Mouse (Mus musculus) stomach, postnatal 0 days (tissue): ENCODE measurements around the gene Plvap. TPM values are rescaled to one million over a fixed set of nuclear protein-coding genes. Genes with fewer than 3 reads are reported as not detected.

Experiments used
- ATAC-seq: fragments of 200-750 bp; cut with Nextera tagmentation; 2 replicates; pipeline ENCODE4 v1.8.0; 2017; ENCODE audit not compliant: low FRiP score, low TSS enrichment
- DNase-seq: peaks from one replicate; pipeline ENCODE4 v3.0.0-alpha.2; 2016; ENCODE audit warnings: low spot score
- H3K27ac ChIP-seq: fragments of 300-500 bp; sonication (generic); replicated peaks from 2 replicates; pipeline ENCODE4 v1.5.1; 2014; ENCODE audit warnings: mild to moderate bottlenecking, control low read depth
- H3K27me3 ChIP-seq: fragments of 300-500 bp; sonication (generic); 2 replicates; pipeline ENCODE4 v1.6.1; 2014; ENCODE audit warnings: low read length; ENCODE audit not compliant: control insufficient read depth, insufficient read depth
- H3K36me3 ChIP-seq: fragments of 300-500 bp; sonication (generic); 2 replicates; pipeline ENCODE4 v1.6.1; 2014; ENCODE audit warnings: low read length, mixed read lengths; ENCODE audit not compliant: control insufficient read depth, insufficient read depth
- H3K4me1 ChIP-seq: fragments of 300-500 bp; sonication (generic); replicated peaks from 2 replicates; pipeline ENCODE4 v1.6.1; 2014; ENCODE audit warnings: antibody characterized with exemption; ENCODE audit not compliant: control insufficient read depth, insufficient read depth
- H3K4me2 ChIP-seq: fragments of 300-500 bp; sonication (generic); replicated peaks from 2 replicates; pipeline ENCODE4 v1.6.1; 2014; ENCODE audit warnings: low read depth, mild to moderate bottlenecking, control low read depth, moderate library complexity
- H3K4me3 ChIP-seq: fragments of 300-500 bp; sonication (generic); 2 replicates; pipeline ENCODE4 v1.5.1; 2014; ENCODE audit warnings: low read depth, low read length, control low read depth
- H3K9ac ChIP-seq: fragments of 300-500 bp; sonication (generic); 2 replicates; pipeline ENCODE4 v1.6.1; 2014; ENCODE audit warnings: mild to moderate bottlenecking, low read length, control low read depth, mixed read lengths
- H3K9me3 ChIP-seq: fragments of 300-500 bp; sonication (generic); 2 replicates; pipeline ENCODE4 v1.6.1; 2016; ENCODE audit warnings: low read length; ENCODE audit not compliant: control insufficient read depth
- CTCF ChIP-seq: IDR thresholded peaks from 2 replicates; pipeline ENCODE4 v1.5.1; 2016; ENCODE audit warnings: antibody characterized with exemption, low read depth, mild to moderate bottlenecking, moderate library complexity
- EP300 ChIP-seq: optimal IDR thresholded peaks from 2 replicates; pipeline ENCODE3; 2016; ENCODE audit warnings: antibody characterized with exemption
- WGBS: fragments of 180-500 bp; shearing (Covaris S2); extraction: QIAGEN DNeasy Blood & Tissue Kit; methylation state at CpG from one replicate; pipeline ENCODE4 v1.1.7; 2014; 5-methylcytosine and 5-hydroxymethylcytosine counted together
- polyA plus RNA-seq: library from polyadenylated mRNA; unstranded; fragments of >200 nt; fragmentation: Nextera tagmentation; extraction: Ambion mirVana; gene quantifications from 2 replicates; pipeline ENCODE4 v1.2.1, GENCODE M21; 2015

Gene Plvap
- polyA plus RNA-seq, 1 experiment from 2014 or later: 56.3 TPM

DNA sequence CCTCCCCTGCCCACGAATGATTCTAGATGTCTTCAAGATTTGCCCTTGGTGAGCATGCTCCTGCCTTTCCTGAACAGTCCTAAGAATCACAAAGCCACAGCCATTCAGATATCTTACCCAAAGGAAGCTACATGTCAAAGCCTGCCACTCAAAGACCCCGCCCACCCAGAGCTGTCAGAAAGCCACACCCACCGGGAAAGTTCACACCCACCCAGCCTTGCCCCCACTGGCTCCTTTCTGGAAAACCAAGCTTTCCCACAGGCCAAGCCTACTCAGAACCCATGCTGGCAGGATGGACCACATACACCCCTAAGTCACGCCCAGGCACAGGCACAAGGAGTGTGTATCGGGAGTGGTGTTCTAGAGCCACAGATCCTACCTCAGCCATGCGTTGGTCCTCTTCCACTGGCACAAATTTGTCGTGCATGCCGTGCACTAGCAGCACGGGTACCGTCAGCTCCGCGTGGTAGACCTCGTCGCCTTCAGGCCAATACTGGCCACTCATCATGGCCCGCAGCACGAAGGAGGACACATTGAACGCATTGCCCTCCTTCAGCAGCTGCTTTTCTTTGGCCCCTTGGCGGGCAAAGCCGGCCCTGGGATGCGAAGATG, 53.8 kb downstream of the Plvap start:
- no peaks in the 10 kb centered on the region for H3K27me3 ChIP-seq
- no peaks in the 10 kb centered on the region for H3K9me3 ChIP-seq
- H3K4me2 ChIP-seq: no peak overlapping the region
- TF ChIP-seq CTCF (no peak), EP300 (no peak)
- no peak for DNase-seq
- 78% methylated on average over 20 of the region's 20 CpGs for WGBS
- H3K4me1 ChIP-seq: peaks cover 4% of the 10 kb centered on the region; the same call in 1 of the 2 replicates
- no peak for ATAC-seq
- no peak overlapping the region for H3K9ac ChIP-seq
- peaks cover 5% of the 10 kb centered on the region; the same call in 1 of the 2 replicates for H3K36me3 ChIP-seq
- no peak overlapping the region for H3K4me3 ChIP-seq
- no peak overlapping the region for H3K27ac ChIP-seq

DNA sequence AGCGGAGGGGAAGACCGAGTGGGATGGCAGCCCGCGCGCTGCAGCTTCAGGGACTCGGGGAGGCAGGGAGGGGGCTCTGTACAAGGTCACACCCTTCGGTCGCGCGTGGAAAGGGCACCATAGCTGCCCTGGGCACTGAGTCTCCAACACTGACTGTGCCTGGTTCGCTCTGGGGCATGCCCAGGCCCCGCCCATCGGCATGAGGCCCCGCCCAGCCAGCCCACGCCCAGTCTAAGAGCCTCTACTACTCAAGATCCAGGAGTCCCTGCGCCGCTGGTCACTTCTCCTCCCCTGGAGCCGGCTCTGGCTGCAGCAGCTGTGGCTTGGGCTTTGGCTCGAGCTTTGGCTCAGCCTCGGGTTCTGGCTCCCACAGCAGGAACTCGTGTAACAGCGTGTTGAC, 54.6 kb downstream of the Plvap start:
- Histone ChIP-seq H3K4me3 (no peak overlapping the region), H3K4me2 (no peak overlapping the region), H3K9me3 (no peaks in the 10 kb centered on the region), H3K9ac (no peak overlapping the region), H3K36me3 (peaks cover 5% of the 10 kb centered on the region; the same call in 1 of the 2 replicates), H3K27me3 (no peaks in the 10 kb centered on the region), H3K4me1 (no peaks in the 10 kb centered on the region), H3K27ac (no peak overlapping the region)
- TF ChIP-seq CTCF: no peak
- no peak for TF ChIP-seq EP300
- peak; percentile 58 for DNase-seq
- ATAC-seq: peak; percentile 66; the same call in 1 of the 2 replicates
- 47% methylated on average over 21 of the region's 22 CpGs for WGBS

DNA sequence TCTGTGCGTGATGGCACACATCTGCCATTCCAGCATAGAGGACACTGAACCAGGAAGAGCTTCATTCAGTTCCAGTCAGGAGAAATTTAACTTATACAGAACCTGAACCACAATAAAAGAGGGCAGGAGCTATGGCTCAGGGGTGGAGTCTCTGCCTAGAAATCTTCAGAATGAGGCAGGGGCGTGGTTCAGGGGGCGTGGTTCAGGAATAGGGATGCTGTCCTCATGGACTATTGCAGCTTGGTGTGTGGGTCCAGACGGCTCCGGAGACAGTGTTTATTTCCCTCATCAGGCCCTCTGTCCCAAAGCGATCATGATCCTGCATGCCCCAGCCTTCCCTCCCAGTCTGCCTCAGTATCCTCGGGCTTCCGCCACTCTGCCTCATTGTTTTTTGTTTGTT, 56.9 kb downstream of the Plvap start:
- Histone ChIP-seq H3K36me3 (no peaks in the 10 kb centered on the region), H3K4me2 (no peak overlapping the region), H3K27ac (no peak overlapping the region), H3K9ac (no peak overlapping the region), H3K4me1 (no peaks in the 10 kb centered on the region), H3K4me3 (no peak overlapping the region), H3K27me3 (no peaks in the 10 kb centered on the region), H3K9me3 (no peaks in the 10 kb centered on the region)
- TF ChIP-seq CTCF (no peak), EP300 (no peak)
- DNase-seq (peak; percentile 13), ATAC-seq (no peak)
- WGBS: 75% methylated on average over 8 of the region's 8 CpGs

DNA sequence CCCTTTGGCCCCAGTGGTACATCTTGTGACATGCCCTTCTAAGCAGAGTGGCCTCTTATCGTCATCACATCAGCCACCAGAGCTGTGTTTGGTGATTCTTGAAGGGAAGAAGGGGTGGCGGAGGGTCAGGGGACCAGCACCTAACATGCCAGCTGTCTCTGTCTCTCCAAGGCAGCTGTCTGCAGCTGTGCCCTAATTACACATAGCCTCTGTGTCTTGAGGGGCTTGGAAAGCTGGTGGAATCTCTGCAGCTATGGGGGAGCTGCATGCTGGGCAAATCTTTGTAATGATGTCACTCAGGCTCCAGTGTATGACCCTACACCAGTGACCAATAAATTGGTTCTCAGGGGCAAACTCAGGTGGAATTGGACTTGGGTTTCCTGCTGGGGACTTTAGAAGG, 58.9 kb downstream of the Plvap start:
- H3K27ac ChIP-seq: no peak overlapping the region
- DNase-seq (peak; percentile 10), ATAC-seq (no peak)
- no peaks in the 10 kb centered on the region for H3K36me3 ChIP-seq
- H3K4me2 ChIP-seq: no peak overlapping the region
- TF ChIP-seq EP300: no peak
- TF ChIP-seq CTCF: no peak
- WGBS: 65% methylated on average over 2 of the region's 2 CpGs
- no peaks in the 10 kb centered on the region for H3K27me3 ChIP-seq
- H3K9ac ChIP-seq: no peak overlapping the region
- no peaks in the 10 kb centered on the region for H3K4me1 ChIP-seq
- no peak overlapping the region for H3K4me3 ChIP-seq
- no peaks in the 10 kb centered on the region for H3K9me3 ChIP-seq

DNA sequence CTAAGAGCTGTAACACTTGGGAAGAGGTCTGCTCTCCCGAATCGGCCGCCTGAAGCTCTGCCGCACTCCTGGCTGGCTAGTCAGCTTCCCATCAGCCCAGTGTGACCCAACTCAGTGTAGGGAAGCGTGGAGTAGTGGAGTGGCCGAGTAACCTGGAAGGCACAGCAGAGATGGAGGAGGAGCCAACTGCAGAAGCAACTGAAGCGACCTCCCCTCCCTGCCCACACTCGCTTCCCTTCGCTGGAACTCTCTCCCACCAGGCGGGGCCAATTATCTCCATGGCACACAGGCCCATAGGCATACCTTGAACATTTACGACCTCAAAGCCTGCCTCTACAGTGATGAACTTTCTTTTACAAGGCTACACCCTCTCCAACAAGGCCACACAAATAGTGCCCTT, 59.8 kb downstream of the Plvap start:
- H3K27me3 ChIP-seq: no peaks in the 10 kb centered on the region
- no peaks in the 10 kb centered on the region for H3K36me3 ChIP-seq
- no peak overlapping the region for H3K27ac ChIP-seq
- H3K4me2 ChIP-seq: no peak overlapping the region
- DNase-seq: peak; percentile 11
- H3K4me1 ChIP-seq: no peaks in the 10 kb centered on the region
- H3K4me3 ChIP-seq: no peak overlapping the region
- TF ChIP-seq EP300 (no peak), CTCF (no peak)
- ATAC-seq: no peak; the same call in 1 of the 2 replicates
- 44% methylated on average over 11 of the region's 11 CpGs for WGBS
- no peaks in the 10 kb centered on the region for H3K9me3 ChIP-seq
- H3K9ac ChIP-seq: no peak overlapping the region

DNA sequence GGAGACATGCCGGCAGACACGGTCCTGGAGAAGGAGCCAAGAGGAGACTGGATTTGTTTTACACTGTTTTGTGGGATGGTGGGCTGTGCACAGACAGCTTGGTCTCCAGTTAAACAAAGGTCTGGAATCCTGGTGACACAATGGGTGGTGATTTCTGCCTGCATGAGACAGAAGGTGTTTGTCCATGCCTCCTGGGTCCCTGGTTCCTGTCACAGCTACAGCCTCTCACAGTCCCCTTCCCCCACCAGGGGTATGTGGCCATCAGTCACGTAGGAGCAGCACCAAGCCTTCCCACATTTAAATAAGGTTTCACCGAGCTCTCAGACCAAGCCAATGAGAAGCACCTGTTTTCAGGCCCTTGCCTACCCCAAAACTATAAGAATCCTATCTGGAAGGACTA, 60.2 kb downstream of the Plvap start:
- TF ChIP-seq CTCF (no peak), EP300 (no peak)
- DNase-seq: no peak
- WGBS: 60% methylated on average over 4 of the region's 4 CpGs
- no peak overlapping the region for H3K4me2 ChIP-seq
- H3K36me3 ChIP-seq: no peaks in the 10 kb centered on the region
- H3K9ac ChIP-seq: no peak overlapping the region
- H3K4me1 ChIP-seq: no peaks in the 10 kb centered on the region
- no peaks in the 10 kb centered on the region for H3K27me3 ChIP-seq
- H3K4me3 ChIP-seq: no peak overlapping the region
- no peak overlapping the region for H3K27ac ChIP-seq
- ATAC-seq: no peak
- no peaks in the 10 kb centered on the region for H3K9me3 ChIP-seq

Other genes with a start within 250 kb of the Plvap start
- 5.8 and 6.0 TPM in 2 replicates for gene Myo9b, start 239.0 kb downstream of the Plvap start, polyA plus RNA-seq
- 24.8 and 29.0 TPM in 2 replicates for gene Haus8, start 238.8 kb downstream of the Plvap start, polyA plus RNA-seq
- gene Use1, start 144.9 kb downstream of the Plvap start, polyA plus RNA-seq: 97.1 and 107 TPM in 2 replicates
- 8.2 and 9.1 TPM in 2 replicates for gene Ocel1, start 140.5 kb downstream of the Plvap start, polyA plus RNA-seq
- gene Nr2f6, start 129.8 kb downstream of the Plvap start, polyA plus RNA-seq: 47.0 and 56.1 TPM in 2 replicates
- gene Ushbp1, start 116.0 kb downstream of the Plvap start, polyA plus RNA-seq: 4.1 and 4.5 TPM in 2 replicates
- 54.7 and 61.7 TPM in 2 replicates for gene Babam1, start 114.9 kb downstream of the Plvap start, polyA plus RNA-seq
- 5.0 and 6.4 TPM in 2 replicates for gene Ankle1, start 105.7 kb downstream of the Plvap start, polyA plus RNA-seq
- 22.1 and 23.5 TPM in 2 replicates for gene Abhd8, start 48.1 kb downstream of the Plvap start, polyA plus RNA-seq
- 127 and 137 TPM in 2 replicates for gene Mrpl34, start 46.8 kb downstream of the Plvap start, polyA plus RNA-seq
- 72.5 and 74.5 TPM in 2 replicates for gene Dda1, start 42.6 kb downstream of the Plvap start, polyA plus RNA-seq
- 0.68 and 1.1 TPM in 2 replicates for gene Ano8, start 25.8 kb downstream of the Plvap start, polyA plus RNA-seq
- 7.2 and 8.2 TPM in 2 replicates for gene Gtpbp3, start 23.6 kb downstream of the Plvap start, polyA plus RNA-seq
- gene Ccdc194, start 14.0 kb upstream of the Plvap start, polyA plus RNA-seq: 0.29 and 0.46 TPM in 2 replicates
- 32.8 and 34.2 TPM in 2 replicates for gene Bst2, start 25.7 kb upstream of the Plvap start, polyA plus RNA-seq
- gene Mvb12a, start 31.2 kb upstream of the Plvap start, polyA plus RNA-seq: 103 TPM in 2 replicates
- 1.0 and 1.4 TPM in 2 replicates for gene Tmem221, start 47.1 kb upstream of the Plvap start, polyA plus RNA-seq
- 0.04 and 0.05 TPM in 2 replicates for gene Nxnl1, start 54.8 kb upstream of the Plvap start, polyA plus RNA-seq
- 26.5 and 27.4 TPM in 2 replicates for gene Slc27a1, start 57.1 kb upstream of the Plvap start, polyA plus RNA-seq
- 221 and 223 TPM in 2 replicates for gene Pgls, start 80.4 kb upstream of the Plvap start, polyA plus RNA-seq
- 0.99 and 1.4 TPM in 2 replicates for gene Fam129c, start 85.9 kb upstream of the Plvap start, polyA plus RNA-seq
- 40.3 and 41.1 TPM in 2 replicates for gene Colgalt1, start 99.2 kb upstream of the Plvap start, polyA plus RNA-seq
- 0.46 and 0.52 TPM in 2 replicates for gene Unc13a, start 160.0 kb upstream of the Plvap start, polyA plus RNA-seq
- gene Jak3, start 164.5 kb upstream of the Plvap start, polyA plus RNA-seq: 4.6 and 5.4 TPM in 2 replicates
- gene Insl3, start 177.5 kb upstream of the Plvap start, polyA plus RNA-seq: 1.9 and 2.6 TPM in 2 replicates
- gene B3gnt3, start 190.0 kb upstream of the Plvap start, polyA plus RNA-seq: 35.9 and 36.9 TPM in 2 replicates
- gene Fcho1, start 214.0 kb upstream of the Plvap start, polyA plus RNA-seq: 4.8 and 5.9 TPM in 2 replicates